Mouse (Mus musculus): ENCODE measurements around the gene Klk7.

Gene Klk7

GRCm38 (mm10) chr7:43810994-43811393 is at the start of gene Klk7:
Gene Klk7, plus strand, starts transcription at chr7:43811294.
- DNase-seq (ENCODE audit: low spot score in 2 of 2) = no peak

- no peak for DNase-seq (ENCODE audit: low spot score in 2 of 2)
These were observed 44.6 kb upstream of the Klk7 start for GRCm38 (mm10) chr7:43766484-43766883.

- no peak for DNase-seq (ENCODE audit: low spot score in 2 of 2)
These were observed 42.5 kb upstream of the Klk7 start, which contains the start of gene Klk12 for GRCm38 (mm10) chr7:43768597-43768996. Gene Klk12, plus strand, starts transcription at chr7:43768897.

GRCm38 (mm10) chr7:43769636-43770035 is 41.5 kb upstream of the Klk7 start:
- no peak for DNase-seq (ENCODE audit: low spot score in 2 of 2)

GRCm38 (mm10) chr7:43770701-43771100 is 40.4 kb upstream of the Klk7 start:
- DNase-seq (ENCODE audit: low spot score in 2 of 2) = no peak

GRCm38 (mm10) chr7:43771916-43772315 is 39.2 kb upstream of the Klk7 start:
- peak in 1 of 2 experiments; percentile 4 for DNase-seq (ENCODE audit: low spot score in 2 of 2)

- DNase-seq (ENCODE audit: low spot score in 2 of 2) = no peak
These were observed 38.2 kb upstream of the Klk7 start for GRCm38 (mm10) chr7:43772901-43773300.

- no peak for DNase-seq (ENCODE audit: low spot score in 2 of 2)
These were observed 36.7 kb upstream of the Klk7 start, which contains the start of gene Klk11 for GRCm38 (mm10) chr7:43774364-43774763. Gene Klk11, plus strand, starts transcription at chr7:43774604.

GRCm38 (mm10) chr7:43774802-43775201 is 36.3 kb upstream of the Klk7 start:
- peak in 1 of 2 experiments; percentile 3 for DNase-seq (ENCODE audit: low spot score in 2 of 2)

- DNase-seq (ENCODE audit: low spot score in 2 of 2) = peak in 1 of 2 experiments; percentile 10
These were observed 35.6 kb upstream of the Klk7 start for GRCm38 (mm10) chr7:43775311-43776057.

- DNase-seq (ENCODE audit: low spot score in 2 of 2) = no peak
These were observed 34.6 kb upstream of the Klk7 start for GRCm38 (mm10) chr7:43776506-43776905.

- peak in 1 of 2 experiments; percentile 6 for DNase-seq (ENCODE audit: low spot score in 2 of 2)
These were observed 33.7 kb upstream of the Klk7 start for GRCm38 (mm10) chr7:43777423-43777822.

GRCm38 (mm10) chr7:43778176-43778970 is 32.7 kb upstream of the Klk7 start:
- DNase-seq (ENCODE audit: low spot score in 2 of 2) = peak in 1 of 2 experiments; percentile 3

GRCm38 (mm10) chr7:43780241-43780640 is 30.9 kb upstream of the Klk7 start:
- no peak for DNase-seq (ENCODE audit: low spot score in 2 of 2)

- DNase-seq (ENCODE audit: low spot score in 2 of 2) = peak in 1 of 2 experiments; percentile 4
These were observed 30.3 kb upstream of the Klk7 start, which contains the start of gene Klk10 for GRCm38 (mm10) chr7:43780746-43781145. Gene Klk10, plus strand, starts transcription at chr7:43781035.

- DNase-seq (ENCODE audit: low spot score in 2 of 2) = no peak
These were observed 29.6 kb upstream of the Klk7 start for GRCm38 (mm10) chr7:43781541-43781940.

- DNase-seq (ENCODE audit: low spot score in 2 of 2) = peak; percentile 53 to 80
These were observed 28.5 kb upstream of the Klk7 start for GRCm38 (mm10) chr7:43782275-43783265.

- DNase-seq (ENCODE audit: low spot score in 2 of 2) = no peak
These were observed 25.8 kb upstream of the Klk7 start for GRCm38 (mm10) chr7:43785286-43785685.

GRCm38 (mm10) chr7:43788096-43788495 is 23.0 kb upstream of the Klk7 start:
- no peak for DNase-seq (ENCODE audit: low spot score in 2 of 2)

GRCm38 (mm10) chr7:43789295-43789694 is 21.8 kb upstream of the Klk7 start:
- no peak for DNase-seq (ENCODE audit: low spot score in 2 of 2)

GRCm38 (mm10) chr7:43791591-43791990 is 19.5 kb upstream of the Klk7 start, which contains the start of gene Klk9:
Gene Klk9, plus strand, starts transcription at chr7:43791891.
- no peak for DNase-seq (ENCODE audit: low spot score in 2 of 2)
